Mouse (Mus musculus) C2C12 (cell line): ENCODE measurements around the gene Srsf11. TPM values are rescaled to one million over a fixed set of nuclear protein-coding genes. Genes with fewer than 3 reads are reported as not detected.
A peak's percentile ranks its signal among the peaks of the same experiment; 100 is the strongest.

Source experiments
- H3K27me3 ChIP-seq: one replicate; pipeline ENCODE4 v1.6.1; 2011; ENCODE audit not compliant: control insufficient read depth, insufficient read depth, insufficient read length
- H3K36me3 ChIP-seq: one replicate; pipeline ENCODE4 v1.6.1; 2011; ENCODE audit not compliant: control insufficient read depth, insufficient read depth
- H3K4me3 ChIP-seq: one replicate; pipeline ENCODE4 v1.5.1; 2011; ENCODE audit warnings: mild to moderate bottlenecking, control low read depth; ENCODE audit not compliant: poor library complexity, insufficient read depth, severe bottlenecking
- H3K79me2 ChIP-seq: one replicate; pipeline ENCODE4 v1.6.1; 2011; ENCODE audit not compliant: control insufficient read depth, insufficient read depth
- H3K79me3 ChIP-seq: one replicate; pipeline ENCODE4 v1.6.1; 2011; ENCODE audit warnings: low read depth, control low read depth
- H3ac ChIP-seq: one replicate; pipeline ENCODE3; 2011; ENCODE audit warnings: low read depth; ENCODE audit not compliant: control insufficient read depth, insufficient read length
- CEBPB ChIP-seq: IDR thresholded peaks from one replicate; pipeline ENCODE4 v1.6.1; 2011; ENCODE audit warnings: low read depth, mild to moderate bottlenecking, control low read depth, moderate library complexity
- CTCF ChIP-seq: IDR thresholded peaks from one replicate; pipeline ENCODE4 v1.5.1; 2011; ENCODE audit not compliant: control insufficient read depth, insufficient read depth, insufficient read length
- FOSL1 ChIP-seq: IDR thresholded peaks from one replicate; pipeline ENCODE4 v1.8.0; 2011; ENCODE audit warnings: mild to moderate bottlenecking, low read length; ENCODE audit not compliant: poor library complexity, insufficient read depth, severe bottlenecking
- MAX ChIP-seq: IDR thresholded peaks from one replicate; pipeline ENCODE4 v1.6.1; 2011; ENCODE audit warnings: mild to moderate bottlenecking, control low read depth
- MYOD1 ChIP-seq: IDR thresholded peaks from one replicate; pipeline ENCODE4 v1.6.1; 2011; ENCODE audit warnings: low read depth; ENCODE audit not compliant: control insufficient read depth, insufficient read length
- MYOG ChIP-seq: IDR thresholded peaks from one replicate; pipeline ENCODE4 v1.6.1; 2011; ENCODE audit not compliant: control insufficient read depth, insufficient read length; ENCODE audit errors: extremely low read depth
- USF1 ChIP-seq: IDR thresholded peaks from one replicate; pipeline ENCODE4 v1.6.1; 2011; ENCODE audit warnings: low read depth, mild to moderate bottlenecking, control low read depth, moderate library complexity
- long read RNA-seq, 2 experiments: library from polyadenylated mRNA; unstranded; transcript quantifications; one replicate each; pipeline ENCODE4 v2.0.0; 2019 to 2020
- polyA plus RNA-seq: library from polyadenylated mRNA; unstranded; fragments of >200 nt; fragmentation: generic; extraction: Trizol; gene quantifications from one replicate; pipeline ENCODE4 v1.2.1, GENCODE M21; 2012; ENCODE audit warnings: missing spikeins

Srsf11 gene
- polyA plus RNA-seq = 50.8 TPM
- long read RNA-seq, experiment 1, transcript Srsf11-204 (13 exons, 3,106 nt) = major isoform, 22 of 96 reads
- long read RNA-seq, experiment 1, transcript Srsf11-202 (12 exons, 2,654 nt) = minor isoform, 6 of 96 reads
- long read RNA-seq, experiment 1, partial matches to known transcripts = 47 of 96 reads
- long read RNA-seq, experiment 1, other reads (novel, unspliced or antisense) = 17 of 96 reads
- long read RNA-seq, experiment 2, transcript Srsf11-202 (12 exons, 2,654 nt) = minor isoform, 6 of 95 reads
- long read RNA-seq, experiment 2, transcript Srsf11-204 (13 exons, 3,106 nt) = major isoform, 18 of 95 reads
- long read RNA-seq, experiment 2, partial matches to known transcripts = 42 of 95 reads
- long read RNA-seq, experiment 2, other reads (novel, unspliced or antisense) = 24 of 95 reads

DNA sequence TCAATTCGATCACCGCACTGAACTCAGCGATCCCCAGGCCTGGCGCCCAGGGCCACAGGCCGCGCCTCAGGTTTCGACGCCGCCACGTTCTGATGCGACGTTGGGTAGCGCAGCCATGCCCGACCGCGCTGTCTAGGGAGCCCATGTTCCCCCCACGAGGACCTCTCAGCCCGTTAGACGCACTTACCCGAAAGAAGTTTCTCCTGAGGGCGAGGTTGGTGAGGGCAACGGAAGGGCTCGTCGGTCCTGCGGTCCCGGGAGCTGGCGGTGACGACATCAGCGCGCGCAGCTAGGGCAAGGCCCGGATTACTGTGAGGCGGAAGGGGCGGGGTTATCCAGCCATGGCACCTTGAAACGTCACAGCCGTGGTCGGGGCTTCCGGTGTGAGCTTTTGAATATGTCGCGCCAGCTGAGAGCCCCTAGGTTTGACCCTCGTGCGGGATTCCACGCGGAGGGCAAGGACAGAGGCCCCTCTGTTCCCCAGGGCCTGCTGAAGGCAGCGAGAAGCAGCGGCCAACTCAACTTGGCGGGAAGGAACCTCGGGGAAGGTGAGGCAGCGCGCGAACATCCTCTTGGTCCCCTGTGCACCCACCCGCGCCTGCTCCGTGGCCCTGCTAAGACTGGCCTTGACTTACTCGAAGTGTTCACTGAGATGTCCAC is at the start of gene Srsf11, which contains the start of gene Lrrc40:
Srsf11 (minus strand) TSS at position 311 of the 660 bp plus-strand sequence.
Lrrc40 (plus strand) TSS at position 334 of the 660 bp plus-strand sequence.
- Histone ChIP-seq H3ac (peak within 1 kb of the TSS; percentile 88), H3K27me3 (no peaks in the 10 kb centered on the region), H3K79me2 (peaks cover 100% of the 10 kb centered on the region), H3K36me3 (peaks cover 10% of the 10 kb centered on the region), H3K79me3 (peaks cover 91% of the 10 kb centered on the region), H3K4me3 (peak within 1 kb of the TSS; percentile 86)
- TF ChIP-seq MAX (peak; percentile 50), CEBPB (no peak)

DNA sequence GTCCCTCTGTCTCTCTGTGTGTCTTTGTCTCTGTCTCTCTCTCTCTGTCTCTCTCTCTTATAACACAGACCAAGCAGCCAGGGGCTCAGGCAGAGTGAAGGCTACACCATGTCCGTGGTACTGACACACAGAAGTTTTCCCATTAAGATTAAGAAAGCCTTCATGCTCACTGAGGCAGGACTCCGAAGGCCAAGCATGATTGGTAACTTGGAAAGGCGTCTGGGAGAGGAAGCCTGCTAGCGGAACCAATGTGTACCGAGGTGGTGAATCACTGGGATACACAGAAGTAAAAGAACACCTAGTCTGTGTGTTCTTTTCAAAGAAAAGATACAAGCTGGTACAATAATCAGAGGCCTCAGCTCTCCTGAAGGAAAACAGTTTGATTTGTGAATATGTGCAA is 41.4 kb upstream of the Srsf11 start:
- no peaks in the 10 kb centered on the region for H3K36me3 ChIP-seq
- no peak overlapping the region for H3ac ChIP-seq
- H3K27me3 ChIP-seq = no peaks in the 10 kb centered on the region
- H3K4me3 ChIP-seq = no peak overlapping the region
- no peaks in the 10 kb centered on the region for H3K79me2 ChIP-seq
- H3K79me3 ChIP-seq = no peaks in the 10 kb centered on the region
- TF ChIP-seq CEBPB (no peak), USF1 (no peak), MYOD1 (no peak), MYOG (no peak), CTCF (no peak), FOSL1 (no peak), MAX (no peak)

DNA sequence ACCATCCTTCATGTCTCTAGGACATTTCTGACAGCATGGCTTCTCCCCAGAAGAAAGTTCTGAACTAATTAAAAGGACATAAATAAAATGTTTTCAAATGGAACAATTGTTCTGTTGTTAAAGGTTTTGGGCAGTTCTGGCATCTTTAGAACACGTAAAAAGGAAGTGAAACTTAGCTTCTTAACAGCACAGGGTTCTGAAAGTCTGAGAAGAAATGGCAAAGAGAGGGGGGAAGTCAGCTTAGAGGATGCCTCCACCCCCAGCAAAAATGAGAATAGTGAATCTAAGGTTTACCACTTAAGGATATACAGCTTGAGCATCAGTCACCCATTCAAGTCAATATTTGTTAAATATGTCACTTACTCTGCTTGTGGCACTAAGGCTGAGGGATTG is 40.9 kb upstream of the Srsf11 start:
- no peaks in the 10 kb centered on the region for H3K36me3 ChIP-seq
- TF ChIP-seq FOSL1 = no peak
- TF ChIP-seq MYOG = no peak
- no peak for TF ChIP-seq USF1
- no peak for TF ChIP-seq CTCF
- TF ChIP-seq CEBPB = no peak
- no peak for TF ChIP-seq MYOD1
- no peak for TF ChIP-seq MAX
- no peak overlapping the region for H3K4me3 ChIP-seq
- no peaks in the 10 kb centered on the region for H3K79me3 ChIP-seq
- H3ac ChIP-seq = no peak overlapping the region
- no peaks in the 10 kb centered on the region for H3K27me3 ChIP-seq
- H3K79me2 ChIP-seq = no peaks in the 10 kb centered on the region

DNA sequence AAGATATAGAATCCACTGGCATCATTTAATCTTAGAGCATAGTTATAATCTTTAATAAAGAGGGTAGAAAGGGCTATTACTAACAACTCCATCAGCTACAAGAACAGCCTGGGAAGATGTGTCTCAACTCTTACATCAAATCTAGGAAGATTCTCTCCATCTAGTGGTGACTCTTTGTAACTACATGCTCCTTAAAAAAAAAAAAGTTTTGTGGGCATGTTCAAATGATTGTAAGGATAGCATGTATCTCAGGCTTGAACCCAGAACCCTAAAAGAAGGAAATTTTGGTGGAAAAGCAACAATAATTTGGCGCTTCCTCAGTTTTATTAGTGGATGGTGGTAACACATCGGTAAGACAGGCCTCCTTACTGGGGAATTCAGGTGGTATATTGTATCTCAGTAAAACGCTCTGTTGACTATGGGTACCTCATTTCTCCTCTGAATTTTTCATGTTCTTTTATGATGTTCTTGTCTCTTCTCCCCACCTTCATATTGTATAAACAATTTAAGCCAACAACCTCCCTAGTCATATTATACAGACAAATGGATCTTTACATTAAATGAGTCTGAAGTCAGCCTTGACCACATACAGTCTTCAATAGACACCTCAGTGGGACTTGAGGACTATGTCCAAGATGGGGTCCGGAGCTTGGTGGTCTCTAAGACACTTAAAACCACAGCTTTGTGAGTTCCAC is 40.4 kb upstream of the Srsf11 start:
- H3K79me2 ChIP-seq = no peaks in the 10 kb centered on the region
- no peaks in the 10 kb centered on the region for H3K36me3 ChIP-seq
- no peaks in the 10 kb centered on the region for H3K27me3 ChIP-seq
- TF ChIP-seq CEBPB = no peak
- no peak for TF ChIP-seq MYOG
- no peak for TF ChIP-seq USF1
- TF ChIP-seq CTCF = no peak
- no peak for TF ChIP-seq FOSL1
- no peak for TF ChIP-seq MYOD1
- TF ChIP-seq MAX = no peak
- no peaks in the 10 kb centered on the region for H3K79me3 ChIP-seq
- H3ac ChIP-seq = no peak overlapping the region
- no peak overlapping the region for H3K4me3 ChIP-seq

DNA sequence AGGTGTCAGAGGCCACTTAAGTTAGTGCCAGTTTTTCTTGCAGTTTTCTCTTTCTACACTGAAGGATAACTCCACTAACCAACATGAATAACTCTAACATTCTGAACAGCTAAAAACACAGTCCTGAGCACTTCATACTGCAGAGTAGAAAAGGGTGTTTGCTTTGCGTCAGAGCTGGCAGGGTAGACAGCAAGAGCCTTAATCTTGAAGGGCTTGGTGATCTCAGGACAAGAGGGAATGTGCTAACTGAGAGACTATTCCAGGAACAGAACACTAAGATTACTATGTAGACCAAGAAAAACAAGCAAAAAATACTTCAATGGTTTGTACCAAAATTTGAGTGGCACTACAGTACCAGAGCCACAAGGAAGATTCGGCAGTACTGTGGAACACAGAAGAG is 38.6 kb upstream of the Srsf11 start:
- H3K79me3 ChIP-seq = no peaks in the 10 kb centered on the region
- H3K36me3 ChIP-seq = no peaks in the 10 kb centered on the region
- no peaks in the 10 kb centered on the region for H3K27me3 ChIP-seq
- H3K4me3 ChIP-seq = no peak overlapping the region
- no peaks in the 10 kb centered on the region for H3K79me2 ChIP-seq
- TF ChIP-seq MYOD1 (no peak), MYOG (no peak), MAX (no peak), CTCF (no peak), FOSL1 (no peak), CEBPB (no peak), USF1 (no peak)
- H3ac ChIP-seq = no peak overlapping the region
